Mouse (Mus musculus): Measurements from ENCODE around the gene Paf1.

Paf1 gene

DNA sequence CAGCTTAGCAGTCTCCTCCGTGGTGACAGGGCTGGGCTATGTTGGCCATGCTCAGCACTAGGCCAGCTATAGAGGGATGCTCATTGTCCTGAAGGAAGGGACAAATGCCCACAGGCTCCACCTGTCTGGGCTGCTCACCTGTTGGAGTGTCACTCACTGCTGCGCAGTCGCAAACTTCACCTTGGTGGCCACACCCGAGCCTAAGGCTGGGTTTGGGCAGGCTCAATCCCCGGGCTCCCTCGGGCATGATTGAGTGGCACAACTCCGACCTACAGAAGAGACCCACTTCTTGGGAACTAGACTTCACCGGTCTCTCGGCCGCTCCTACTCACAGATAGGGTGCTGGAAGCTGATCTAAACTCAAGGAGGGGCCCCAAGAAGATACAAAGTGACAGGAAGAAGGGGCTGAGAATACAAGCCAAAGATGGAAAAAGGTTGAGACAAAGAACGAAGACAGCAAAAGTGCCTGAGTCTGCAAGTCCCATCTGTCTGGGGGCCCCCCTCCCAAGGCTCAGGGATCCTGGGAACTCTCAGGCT, 21.7 kb upstream of the Paf1 start:
- no peak for DNase-seq (ENCODE audit: low read depth, low spot score)

DNA sequence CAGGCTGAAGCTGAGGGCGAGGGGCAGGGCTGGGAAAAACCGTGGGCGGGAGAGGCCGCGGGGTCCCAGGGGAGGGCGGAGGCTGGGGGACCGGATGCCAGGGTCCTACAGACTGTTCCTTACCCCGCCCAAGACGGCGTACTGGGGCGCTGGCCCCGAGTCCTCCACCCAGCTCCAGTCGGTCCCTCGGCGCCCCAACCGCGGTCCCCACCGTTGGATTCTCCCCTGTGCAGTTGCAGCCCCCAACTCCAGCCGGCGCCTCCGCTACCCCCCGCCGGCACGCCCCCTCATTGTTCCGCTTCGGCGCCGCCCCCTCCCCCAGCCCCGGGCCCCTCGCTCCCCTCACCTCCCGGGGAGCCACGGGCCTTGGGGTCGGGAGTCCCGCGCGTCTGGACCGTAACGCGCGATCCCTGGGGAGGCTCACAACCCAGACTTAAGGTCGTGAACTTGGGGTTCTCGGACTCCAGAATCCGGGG, 21.2 kb upstream of the Paf1 start:
- no peak for DNase-seq (ENCODE audit: low read depth, low spot score)

DNA sequence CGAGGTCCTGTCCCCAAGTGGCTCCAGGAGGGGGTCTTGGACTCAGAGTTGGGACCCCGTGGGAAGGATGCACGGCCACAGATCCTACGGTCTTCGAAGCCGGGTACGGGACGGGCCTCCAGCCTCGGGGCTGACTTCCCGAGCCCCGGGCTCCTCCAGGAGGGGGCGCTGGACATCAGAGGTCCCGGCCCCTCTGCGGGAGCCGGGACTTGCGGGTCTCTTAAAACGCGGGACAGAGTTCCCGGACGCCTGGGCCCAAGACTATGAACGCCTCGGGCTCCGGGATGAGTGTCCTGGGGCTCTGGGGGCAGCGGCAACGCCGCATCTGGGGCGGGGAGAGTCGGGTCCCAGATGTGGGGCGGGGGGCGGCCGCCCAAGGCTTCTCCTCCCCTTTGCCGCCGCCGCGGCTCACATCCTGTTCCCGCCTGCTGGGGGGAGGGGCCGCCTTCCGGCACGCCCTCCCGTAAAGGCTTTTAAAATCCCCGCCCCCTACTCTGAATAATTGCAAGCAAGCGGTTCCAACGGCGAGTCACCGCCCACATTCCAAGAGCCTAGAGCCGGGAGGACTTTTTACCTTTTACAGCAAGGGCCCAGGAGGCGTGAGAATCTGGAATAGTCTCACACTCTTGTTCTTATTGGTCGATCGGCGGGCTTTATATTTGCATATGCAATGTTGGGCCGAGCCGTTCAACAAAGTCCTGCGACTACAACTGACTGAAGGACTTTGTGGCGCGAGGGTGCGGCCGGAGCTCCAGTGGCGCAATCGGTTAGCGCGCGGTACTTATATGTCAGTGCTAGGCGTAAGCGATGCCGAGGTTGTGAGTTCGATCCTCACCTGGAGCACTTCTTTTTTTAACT, 20.3 kb upstream of the Paf1 start, which contains the start of gene Plekhg2:
Gene Plekhg2 (minus strand): TSS at position 349 of the 858 bp plus-strand sequence.
- DNase-seq (ENCODE audit: low read depth, low spot score): peak; percentile 100

DNA sequence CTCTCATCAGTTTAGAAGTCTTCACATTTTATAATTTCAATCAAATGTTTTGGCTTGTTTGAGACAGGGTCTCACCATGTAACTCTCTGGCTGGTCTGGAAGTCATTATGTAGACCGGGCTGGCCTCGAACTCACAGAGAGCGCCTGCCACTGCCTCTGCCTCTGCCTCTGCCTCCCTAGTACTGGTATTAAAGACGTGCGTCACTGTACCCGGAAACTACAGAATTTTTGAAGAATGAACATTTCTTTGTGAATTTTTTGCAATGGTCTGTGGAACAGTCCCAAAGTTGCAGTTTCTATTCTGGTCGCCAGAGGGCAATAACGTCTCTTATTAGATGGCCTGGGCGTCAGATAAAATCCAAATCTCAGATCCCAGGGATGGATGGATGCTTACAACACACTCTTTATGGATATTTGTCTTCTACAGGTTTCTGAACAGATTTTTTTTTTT, 19.6 kb upstream of the Paf1 start:
- DNase-seq (ENCODE audit: low read depth, low spot score): peak; percentile 89

DNA sequence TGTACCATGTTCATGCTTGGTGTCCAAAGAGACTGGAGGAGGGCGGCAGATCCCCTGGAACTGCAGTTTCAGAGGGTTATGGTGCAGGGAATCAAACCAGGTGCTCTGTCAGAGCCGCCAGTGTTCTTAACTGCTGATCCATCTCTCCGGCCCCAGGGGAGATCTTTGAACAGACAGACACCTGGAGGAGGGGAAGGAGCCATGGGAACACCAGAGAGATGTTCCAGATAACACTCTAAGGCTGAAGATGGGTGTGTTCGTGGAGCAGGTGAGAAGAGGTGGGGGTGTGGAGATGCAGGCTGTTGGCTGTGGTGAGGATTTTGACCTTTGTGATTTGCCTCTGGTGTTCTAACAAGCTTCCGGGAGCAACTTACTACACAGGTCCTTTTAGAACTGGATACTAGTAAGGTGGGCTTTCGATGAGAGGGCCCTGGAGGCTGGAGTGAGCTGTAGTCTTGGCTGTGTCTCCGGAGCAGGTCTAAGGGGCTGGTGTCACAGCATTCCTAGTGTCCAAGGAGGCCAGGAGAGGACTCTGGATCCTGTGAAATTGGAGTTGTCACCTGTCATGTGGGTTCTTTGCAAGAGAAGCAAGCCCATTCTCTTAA, 18.8 kb upstream of the Paf1 start:
- no peak for DNase-seq (ENCODE audit: low read depth, low spot score)

DNA sequence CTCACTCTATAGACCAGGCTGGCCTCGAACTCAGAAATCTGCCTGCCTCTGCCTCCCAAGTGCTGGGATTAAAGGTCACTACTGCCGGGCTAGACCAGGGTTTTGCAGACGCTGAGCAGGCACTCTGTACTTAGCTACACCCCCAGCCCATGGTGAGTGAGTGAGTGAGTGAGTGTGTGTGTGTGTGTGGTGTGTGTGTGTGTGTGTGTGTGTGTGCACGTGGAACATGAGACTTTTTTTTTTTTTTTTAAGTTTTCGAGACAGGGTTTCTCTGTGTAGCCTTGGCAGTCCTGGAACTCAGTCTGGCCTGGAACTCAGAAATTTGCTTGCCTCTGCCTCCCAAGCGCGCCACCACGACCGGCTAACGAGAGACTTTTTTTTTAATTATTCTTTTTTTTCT, 18.1 kb upstream of the Paf1 start:
- no peak for DNase-seq (ENCODE audit: low read depth, low spot score)

DNA sequence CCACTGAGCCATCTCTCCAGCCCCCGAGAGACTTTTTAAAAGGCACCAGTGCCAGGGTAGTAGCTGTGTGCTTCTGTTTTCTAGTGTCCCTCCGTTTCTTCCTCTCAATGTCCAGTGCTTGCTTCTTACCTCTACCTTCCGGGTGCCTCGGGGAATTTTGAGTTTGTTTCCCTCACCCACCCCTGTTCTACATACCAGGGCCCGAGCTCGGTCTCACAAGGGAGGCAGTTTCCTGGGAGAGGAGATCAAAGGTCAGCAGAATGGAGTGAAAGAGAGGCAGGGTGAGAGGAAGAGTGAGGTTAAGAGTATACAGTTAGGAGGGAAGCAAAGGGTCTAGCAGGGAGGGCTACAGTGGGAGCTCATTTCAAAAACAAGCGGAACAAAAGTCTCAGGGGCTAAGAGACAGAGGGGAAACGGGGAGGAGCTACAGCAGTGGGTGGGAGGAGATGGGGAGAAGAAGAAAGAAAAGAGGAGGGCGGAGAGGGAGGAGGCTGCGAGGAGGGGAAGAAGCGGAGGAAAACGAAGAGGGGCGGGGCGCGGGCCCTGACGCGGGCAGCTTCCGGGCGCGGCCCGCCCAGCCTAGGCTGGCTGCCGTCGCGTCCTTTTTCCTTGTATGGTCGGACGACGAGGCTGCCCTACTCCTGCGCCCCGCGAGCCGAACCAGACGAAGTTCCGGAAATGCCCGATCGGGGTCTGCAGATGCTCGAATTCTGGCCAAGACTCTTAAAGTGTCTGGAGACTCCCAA, 17.4 kb upstream of the Paf1 start:
- DNase-seq (ENCODE audit: low read depth, low spot score): peak; percentile 91

DNA sequence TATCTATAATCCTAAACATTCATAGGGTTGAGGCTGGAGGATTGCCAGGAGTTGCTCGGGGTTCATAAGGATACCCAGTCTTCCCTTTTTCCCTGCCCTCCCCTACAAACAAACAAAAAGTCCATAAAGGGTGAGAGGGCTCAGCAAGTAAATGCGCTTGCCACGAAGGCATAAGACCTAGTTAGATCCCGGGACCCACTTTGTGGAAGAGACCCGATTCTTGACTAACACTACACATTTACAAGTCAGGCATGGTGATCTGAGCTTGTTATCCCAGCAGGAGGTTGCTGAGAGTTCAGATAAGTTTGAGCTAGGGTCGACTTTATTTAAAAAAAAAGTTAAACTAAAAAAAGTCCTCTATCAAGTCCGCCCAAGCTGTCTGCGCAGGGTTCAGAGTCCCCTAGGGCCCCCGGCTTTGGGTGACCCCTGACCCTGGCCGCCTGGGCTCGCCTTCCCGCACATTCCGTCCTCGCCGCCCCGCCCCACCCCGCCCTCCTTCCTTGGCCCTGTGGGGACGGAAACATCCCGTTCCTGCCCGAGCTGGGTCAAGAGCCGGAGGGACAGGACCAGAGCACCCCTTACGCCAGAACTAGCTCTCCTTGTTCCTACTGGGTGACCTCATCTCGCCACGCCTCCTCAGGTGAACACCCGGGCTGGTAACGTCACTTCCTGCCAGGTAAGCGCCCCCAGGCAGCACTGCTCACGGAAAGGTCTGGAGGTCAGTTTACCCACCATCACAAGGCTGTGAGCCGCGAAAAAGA, 16.6 kb upstream of the Paf1 start:
- DNase-seq (ENCODE audit: low read depth, low spot score): peak; percentile 46

DNA sequence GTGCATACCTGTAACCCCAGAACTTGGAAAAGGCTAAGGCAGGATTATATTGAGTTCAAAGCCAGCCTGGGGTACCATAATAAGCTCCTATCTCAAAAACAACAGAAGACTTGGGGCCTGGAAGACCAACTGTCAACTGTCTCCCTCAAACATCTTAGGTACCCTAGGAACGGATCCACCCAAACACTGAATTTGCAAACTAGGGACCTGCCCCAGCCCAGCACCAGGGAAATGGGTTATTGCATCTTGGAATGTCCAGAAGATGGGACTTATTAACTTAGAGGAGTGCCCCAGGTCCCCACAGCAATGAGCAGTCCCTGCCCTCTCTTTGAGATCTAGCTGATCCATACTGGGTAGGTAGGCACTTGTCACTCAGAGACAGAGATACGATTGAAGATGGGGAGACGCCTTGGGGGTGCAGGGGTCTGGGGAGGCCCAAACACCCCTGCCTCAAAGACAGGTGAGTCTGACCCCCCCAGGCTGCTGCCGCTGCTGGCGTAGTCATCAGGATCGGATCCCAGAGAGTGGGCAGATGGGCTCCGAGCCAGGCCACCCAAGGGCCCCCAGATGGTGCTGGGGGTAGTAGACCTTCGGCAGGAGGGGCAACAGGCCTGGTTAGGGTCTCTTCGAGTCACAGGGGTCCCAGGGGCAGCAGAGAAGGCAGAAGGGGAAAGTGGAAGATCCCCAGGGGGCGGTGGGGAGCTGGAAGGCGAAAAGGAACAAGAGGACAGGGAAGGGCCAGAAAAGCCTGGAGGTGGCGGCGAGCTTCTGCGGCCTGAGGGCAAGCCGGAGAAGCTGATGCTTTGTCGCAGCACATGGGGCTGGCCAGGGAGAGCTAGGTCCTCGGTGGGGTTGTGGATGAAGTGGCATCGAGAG, 15.3 kb upstream of the Paf1 start:
- DNase-seq (ENCODE audit: low read depth, low spot score): no peak

DNA sequence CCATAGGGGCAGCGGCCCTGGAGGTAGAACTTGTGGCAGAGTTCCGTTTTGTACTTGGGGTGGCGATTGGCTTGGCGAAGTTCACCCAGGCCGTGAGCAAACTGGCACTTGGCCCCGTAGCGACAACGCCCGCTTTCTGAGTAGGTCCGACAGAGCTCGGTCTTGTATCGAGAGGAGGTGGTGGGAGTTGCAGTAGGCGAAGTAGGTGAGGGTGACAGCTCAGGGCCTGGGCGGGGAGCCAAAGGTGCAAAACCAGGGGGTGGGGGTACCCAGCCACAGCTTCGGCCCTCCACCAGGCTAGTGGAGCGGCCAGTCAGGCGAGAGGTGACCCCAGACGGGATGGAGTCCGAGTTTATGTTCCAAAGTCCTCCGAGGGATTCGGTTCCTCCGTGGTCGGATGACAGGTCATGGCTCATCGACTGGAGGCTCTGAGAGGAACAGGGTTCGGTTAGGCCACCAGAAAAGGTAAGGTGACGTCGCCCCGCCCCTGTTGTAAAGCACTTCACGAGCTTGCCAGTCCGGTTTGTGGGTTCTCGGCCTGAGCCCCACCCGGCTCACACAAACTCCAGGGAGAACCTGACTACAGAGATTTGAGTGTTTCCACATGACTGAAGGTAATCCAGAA, 14.6 kb upstream of the Paf1 start:
- DNase-seq (ENCODE audit: low read depth, low spot score): no peak

DNA sequence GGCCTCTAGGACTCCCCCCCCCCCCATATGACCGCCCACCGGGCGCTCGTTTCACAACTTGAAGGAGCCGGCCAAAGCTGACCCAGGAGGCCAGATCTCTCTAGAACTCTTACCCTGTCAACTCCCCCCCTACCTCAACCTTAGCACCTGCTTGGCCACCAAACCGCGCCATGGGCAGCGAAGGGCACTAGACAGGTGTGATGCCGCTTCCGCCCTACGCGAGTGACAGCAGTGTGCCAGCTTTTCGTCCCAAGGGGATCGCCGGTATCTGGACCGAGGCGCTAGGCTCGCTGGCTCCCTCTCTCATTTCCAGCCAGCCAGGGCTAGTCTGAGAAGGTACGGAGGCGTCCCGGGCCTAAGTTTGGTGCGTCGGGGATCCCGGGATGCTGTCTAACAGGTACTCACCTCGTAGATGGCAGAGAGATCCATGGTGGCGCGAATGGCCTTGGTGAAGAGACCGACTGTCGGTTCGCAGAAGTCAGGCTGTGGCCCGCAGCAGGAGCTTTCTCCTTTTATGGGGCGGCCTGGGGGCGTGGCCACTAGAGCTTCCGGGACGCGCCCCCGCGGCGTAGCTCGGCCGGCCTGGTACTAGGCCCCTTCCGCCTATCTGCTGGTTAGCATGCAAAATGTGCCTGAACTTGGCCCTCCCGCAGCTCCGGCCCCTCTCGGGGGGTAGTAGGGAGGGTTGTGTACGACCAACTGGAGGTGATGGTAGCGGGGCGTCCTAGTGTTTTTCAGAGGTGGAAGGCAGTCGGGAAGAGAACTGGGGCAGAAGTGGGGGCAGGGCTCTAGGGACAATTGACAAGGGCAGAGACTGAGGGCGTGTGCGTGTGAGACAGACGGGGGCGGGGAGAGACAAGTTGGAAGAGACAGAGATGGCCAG, 13.7 kb upstream of the Paf1 start:
- DNase-seq (ENCODE audit: low read depth, low spot score): peak; percentile 67

DNA sequence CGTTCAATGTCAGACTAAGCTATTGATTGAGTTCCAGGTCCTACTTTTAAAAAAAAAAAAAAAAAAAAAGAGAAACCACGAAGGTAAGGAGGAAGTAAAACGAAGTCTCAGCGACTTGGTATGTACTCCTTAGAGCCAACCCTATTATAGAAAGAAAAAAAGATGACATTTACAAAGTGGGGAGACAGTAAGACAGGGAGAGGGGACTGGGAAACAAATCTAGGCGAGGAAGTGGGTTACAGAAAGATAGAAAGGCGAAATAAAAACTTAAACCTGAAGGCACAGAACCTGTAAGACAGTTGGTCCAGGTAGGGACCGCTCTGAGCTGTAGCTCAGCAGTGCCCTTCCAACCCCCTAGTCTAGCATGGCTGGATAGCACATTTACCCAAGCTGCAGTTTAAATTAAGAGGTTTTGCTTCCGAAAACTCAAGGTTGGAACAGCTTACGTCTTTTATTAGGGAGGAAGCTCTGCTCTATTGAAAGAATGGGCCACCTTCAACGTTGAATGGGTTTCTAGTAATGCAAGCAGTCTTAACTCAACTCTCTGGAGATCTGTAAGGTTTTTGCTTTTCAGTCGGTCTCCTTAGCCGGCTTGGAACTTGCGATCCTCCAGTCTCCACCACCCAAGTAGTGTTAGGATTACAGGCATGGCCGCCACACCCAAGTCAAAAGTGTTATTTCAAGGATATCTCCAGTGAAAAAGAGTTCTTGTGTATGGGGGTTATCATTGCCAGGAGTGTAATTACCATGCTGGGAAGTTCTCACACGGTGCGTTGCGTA, 12.3 kb upstream of the Paf1 start, which contains the start of gene Zfp36:
Gene Zfp36 (minus strand): TSS at position 17 of the 780 bp plus-strand sequence.
- no peak for DNase-seq (ENCODE audit: low read depth, low spot score)

DNA sequence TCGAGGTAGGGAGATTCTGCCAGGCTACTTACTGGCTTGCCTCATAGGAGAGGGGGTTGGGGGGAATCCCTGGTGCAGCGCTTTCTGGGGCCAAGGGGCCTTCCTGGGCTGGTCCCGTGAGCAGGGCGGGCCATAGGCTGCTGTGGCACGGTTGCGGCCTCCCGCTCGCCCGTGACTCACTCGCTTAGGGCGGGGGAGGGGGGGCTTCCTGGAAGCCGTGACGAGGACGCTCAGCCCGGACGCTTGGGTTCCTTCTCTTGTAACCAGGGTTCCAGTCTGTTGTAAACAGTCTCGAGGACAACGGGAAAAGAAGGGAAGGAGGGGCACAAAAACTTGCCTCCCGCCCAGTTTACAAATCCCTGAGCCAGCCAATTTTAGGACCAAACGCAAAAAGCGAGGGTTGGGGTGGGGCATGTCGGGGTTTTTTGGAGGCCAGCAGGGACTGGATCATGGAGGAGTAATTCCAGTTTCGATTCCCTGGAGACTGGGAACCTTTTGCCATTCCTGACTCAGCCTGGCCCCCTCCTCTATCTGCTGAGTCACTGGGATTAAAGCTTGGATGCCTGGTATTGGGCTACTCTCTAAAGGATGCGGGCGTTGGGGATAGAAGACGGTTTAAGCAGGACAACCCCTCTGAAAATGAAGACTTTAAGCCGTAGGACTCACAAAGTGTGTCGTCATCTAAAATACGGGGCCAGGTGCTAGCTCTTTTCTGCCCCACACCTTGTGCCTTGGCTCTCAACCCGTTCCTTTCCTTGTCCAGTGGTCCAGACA, 11.5 kb upstream of the Paf1 start:
- DNase-seq (ENCODE audit: low read depth, low spot score): no peak

DNA sequence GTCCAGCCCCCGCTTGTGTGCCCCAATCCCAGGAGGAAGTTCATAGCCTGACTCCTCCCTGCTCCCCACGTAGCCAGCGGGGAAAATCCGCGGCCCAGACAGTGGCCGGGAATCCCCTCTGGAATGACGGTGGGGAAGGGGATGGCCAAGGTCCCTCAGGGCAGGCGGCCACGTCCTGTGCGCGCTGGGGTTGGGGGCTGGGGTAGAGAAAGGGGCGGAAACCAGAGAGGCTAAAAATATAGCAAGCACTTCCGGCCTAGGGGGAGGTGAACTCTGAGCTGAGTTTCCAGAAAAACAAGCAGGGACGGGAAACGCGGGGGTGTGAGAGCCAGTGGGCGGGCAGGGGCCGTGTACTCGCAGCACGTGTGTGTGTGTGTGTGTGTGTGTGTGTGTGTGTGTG, 10.8 kb upstream of the Paf1 start:
- peak; percentile 83 for DNase-seq (ENCODE audit: low read depth, low spot score)

DNA sequence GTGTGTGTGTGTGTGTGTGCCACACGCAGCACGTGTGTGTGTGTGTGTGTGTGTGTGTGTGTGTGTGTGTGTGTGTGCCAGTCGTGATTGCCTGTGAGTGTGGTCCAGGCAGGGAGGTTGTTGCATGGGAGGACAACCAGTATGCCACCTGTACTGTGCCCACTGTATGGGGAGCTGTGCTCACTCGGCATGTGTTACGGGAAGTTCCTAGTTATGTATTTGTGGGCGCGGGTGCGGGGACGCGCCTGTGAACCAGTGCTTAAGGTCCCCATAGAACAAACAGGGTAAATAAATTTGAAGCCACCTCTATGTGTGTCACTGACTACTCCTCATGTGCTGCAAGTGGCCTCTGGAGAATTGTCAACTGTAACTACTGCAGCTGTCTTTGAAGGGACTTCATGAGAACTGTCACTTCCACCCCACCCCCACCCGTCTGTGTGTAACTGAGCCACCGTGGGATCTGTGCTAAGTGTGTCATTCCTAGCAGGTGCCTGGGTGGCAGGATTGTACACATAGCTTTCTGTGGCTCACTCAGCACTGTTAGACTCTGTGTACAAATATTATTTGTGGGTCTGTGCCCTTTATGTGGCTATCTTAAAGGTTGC, 10.3 kb upstream of the Paf1 start:
- no peak for DNase-seq (ENCODE audit: low read depth, low spot score)

DNA sequence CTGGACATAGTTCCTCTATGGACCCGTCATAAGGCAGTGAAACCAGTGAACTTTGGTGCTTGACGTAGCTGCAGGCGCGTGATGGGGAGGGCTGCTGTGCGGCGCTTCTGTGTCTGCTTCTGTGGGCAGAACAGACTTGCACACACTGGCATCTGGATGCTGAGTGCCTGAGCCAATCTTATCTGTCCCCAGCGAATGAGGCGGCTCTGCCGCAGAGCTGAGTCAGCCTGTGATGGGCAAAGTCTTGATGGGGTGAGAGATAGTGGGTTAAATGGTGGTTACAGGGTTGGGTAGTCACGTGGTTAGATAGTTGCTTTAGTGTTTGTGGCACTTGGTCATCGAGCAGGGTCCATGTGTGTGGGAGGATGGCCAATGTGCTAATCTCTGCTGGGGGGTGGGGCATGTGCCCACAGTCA, 9.8 kb upstream of the Paf1 start:
- no peak for DNase-seq (ENCODE audit: low read depth, low spot score)

DNA sequence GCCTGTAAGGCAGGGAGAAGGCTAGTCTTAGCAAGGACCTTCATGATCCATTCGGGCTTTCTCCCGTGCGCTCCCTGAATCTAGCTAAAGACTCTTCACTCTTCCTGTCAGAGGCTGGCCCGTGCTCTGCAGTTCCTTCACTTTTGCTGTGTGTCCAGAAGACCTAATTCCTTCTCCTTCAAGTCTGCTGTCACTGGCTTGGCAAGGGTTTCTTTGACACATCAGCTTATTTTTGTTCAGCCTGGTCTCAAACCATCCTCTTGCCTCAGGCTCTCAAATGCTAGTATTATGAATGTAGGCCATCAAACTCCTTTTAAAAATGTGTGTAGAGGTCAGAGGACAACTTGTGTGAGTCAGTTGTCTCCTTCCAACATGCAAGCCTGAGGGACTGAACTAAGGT, 9.1 kb upstream of the Paf1 start:
- no peak for DNase-seq (ENCODE audit: low read depth, low spot score)
